Mouse (Mus musculus) ES-Bruce4 (cell line): ENCODE results near the gene Ly86.

ENCODE experiments used
- CTCF ChIP-seq: IDR thresholded peaks from one replicate; pipeline ENCODE4 v1.8.1; 2011; ENCODE audit warnings: low read depth, low read length
- EP300 ChIP-seq: IDR thresholded peaks from 2 replicates; pipeline ENCODE4 v1.6.1; 2011; ENCODE audit warnings: low read depth, low read length; ENCODE audit not compliant: insufficient read depth
- POLR2A ChIP-seq: IDR thresholded peaks from one replicate; pipeline ENCODE4 v1.8.1; 2011; ENCODE audit warnings: low read length; ENCODE audit not compliant: insufficient read depth

GRCm38 (mm10) chr13:37423416-37423815 is 78.4 kb downstream of the Ly86 start:
- TF ChIP-seq CTCF (no peak), POLR2A (no peak), EP300 (no peak)
